Mouse (Mus musculus): ENCODE results near the gene Rnf34. TPM values are rescaled to one million over a fixed set of nuclear protein-coding genes. Genes with fewer than 3 reads are reported as not detected.
A peak's percentile ranks its signal among the peaks of the same experiment; 100 is the strongest.

Rnf34 gene
- total RNA-seq, 1 experiment: 26.1 TPM

DNA sequence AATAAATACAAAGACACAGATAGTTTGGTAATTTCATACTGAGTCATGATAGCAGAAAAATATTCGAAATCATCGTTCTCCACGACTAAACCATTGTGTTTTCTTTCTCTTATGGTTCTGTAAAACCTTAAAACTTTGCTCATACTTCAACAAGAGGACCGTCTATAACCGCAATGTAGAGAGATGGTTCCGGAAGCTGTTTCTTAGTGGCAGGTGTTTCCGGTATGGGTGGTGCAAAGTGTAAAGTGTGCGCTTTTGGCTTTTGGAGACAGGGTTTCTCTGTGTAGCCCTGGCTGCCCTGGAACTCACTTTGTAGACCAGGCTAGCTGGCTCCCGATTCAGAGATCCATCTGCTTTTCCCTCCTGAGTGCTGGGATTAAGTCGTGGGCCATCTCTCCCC, 17.3 kb upstream of the Rnf34 start:
- no peaks in the 10 kb centered on the region for H3K36me3 ChIP-seq (ENCODE audit: control insufficient read depth, insufficient read depth, low read length, poor library complexity, severe bottlenecking)
- in situ Hi-C loops (cut with MboI; ENCODE audit: low sequenced_read_pairs in 2 of 2, unreplicated experiment in 2 of 2): no loop called here
- H3K4me1 ChIP-seq (ENCODE audit: control insufficient read depth in 2 of 2, insufficient read depth in 2 of 2, low read length in 2 of 2, poor library complexity in 1 of 2): no peaks in the 10 kb centered on the region; a peak in 1 of 4 replicates
- H3K9me3 ChIP-seq (ENCODE audit: control insufficient read depth, insufficient read depth, low read depth, low read length): no peaks in the 10 kb centered on the region
- H3K27ac ChIP-seq (ENCODE audit: insufficient read depth, low read depth, low read length, poor library complexity, severe bottlenecking): no peak overlapping the region
- no peak overlapping the region for H3K9ac ChIP-seq (ENCODE audit: insufficient read depth, low read depth, low read length, poor library complexity, severe bottlenecking)
- no peak for DNase-seq (ENCODE audit: low read depth, low spot score)
- TF ChIP-seq ZC3H11A (IDR thresholded peaks at IDR 0.05; ENCODE audit: borderline replicate concordance, low read depth, low read length) (no peak), CHD2 (IDR thresholded peaks at IDR 0.05; ENCODE audit: low read depth, low read length) (no peak), ZNF384 (IDR thresholded peaks at IDR 0.05; ENCODE audit: low read depth, low read length) (no peak), MAFK (IDR thresholded peaks at IDR 0.05; ENCODE audit: insufficient read depth, low read depth, low read length) (no peak), HCFC1 (IDR thresholded peaks at IDR 0.05; ENCODE audit: borderline replicate concordance, insufficient read depth, low read length) (no peak)
- H3K4me3 ChIP-seq (ENCODE audit: insufficient read depth in 1 of 2, low read depth in 1 of 2, low read length in 2 of 2, poor library complexity in 1 of 2, severe bottlenecking in 1 of 2): no peak overlapping the region

DNA sequence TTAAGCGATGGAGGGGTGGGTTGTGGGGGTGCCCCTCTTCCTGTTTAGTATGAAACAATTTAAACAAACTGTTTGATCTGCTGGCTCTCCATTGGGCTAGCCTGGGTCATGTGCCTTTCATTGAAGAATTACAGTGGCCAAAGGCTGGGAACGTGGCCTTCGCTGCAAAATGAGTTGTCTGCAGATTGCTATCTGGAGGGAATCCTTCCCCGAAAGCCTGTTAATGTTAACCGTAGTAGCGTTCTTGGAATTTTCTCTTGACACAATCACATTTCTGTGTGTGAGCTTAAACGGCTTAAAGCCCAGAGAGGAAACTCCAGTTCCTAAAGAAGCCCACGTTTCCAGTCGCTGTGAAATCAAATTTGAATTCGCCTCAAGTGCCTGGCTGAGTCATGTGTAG, 16.9 kb upstream of the Rnf34 start:
- Histone ChIP-seq H3K36me3 (ENCODE audit: control insufficient read depth, insufficient read depth, low read length, poor library complexity, severe bottlenecking) (no peaks in the 10 kb centered on the region), H3K4me1 (ENCODE audit: control insufficient read depth in 2 of 2, insufficient read depth in 2 of 2, low read length in 2 of 2, poor library complexity in 1 of 2) (no peaks in the 10 kb centered on the region; a peak in 1 of 4 replicates), H3K9ac (ENCODE audit: insufficient read depth, low read depth, low read length, poor library complexity, severe bottlenecking) (peak overlapping the region; percentile 32; the same call in 1 of the 2 replicates), H3K4me3 (ENCODE audit: insufficient read depth in 1 of 2, low read depth in 1 of 2, low read length in 2 of 2, poor library complexity in 1 of 2, severe bottlenecking in 1 of 2) (no peak overlapping the region), H3K27ac (ENCODE audit: insufficient read depth, low read depth, low read length, poor library complexity, severe bottlenecking) (no peak overlapping the region), H3K9me3 (ENCODE audit: control insufficient read depth, insufficient read depth, low read depth, low read length) (no peaks in the 10 kb centered on the region)
- in situ Hi-C loops (cut with MboI; ENCODE audit: low sequenced_read_pairs in 2 of 2, unreplicated experiment in 2 of 2): no loop called here
- DNase-seq (ENCODE audit: low read depth, low spot score): no peak
- TF ChIP-seq CHD2 (IDR thresholded peaks at IDR 0.05; ENCODE audit: low read depth, low read length) (no peak), MAFK (IDR thresholded peaks at IDR 0.05; ENCODE audit: insufficient read depth, low read depth, low read length) (no peak), ZC3H11A (IDR thresholded peaks at IDR 0.05; ENCODE audit: borderline replicate concordance, low read depth, low read length) (no peak), HCFC1 (IDR thresholded peaks at IDR 0.05; ENCODE audit: borderline replicate concordance, insufficient read depth, low read length) (no peak), ZNF384 (IDR thresholded peaks at IDR 0.05; ENCODE audit: low read depth, low read length) (no peak)

GRCm38 (mm10) chr5:122841126-122841525, 8.7 kb upstream of the Rnf34 start:
- Histone ChIP-seq H3K9me3 (ENCODE audit: control insufficient read depth, insufficient read depth, low read depth, low read length) (no peaks in the 10 kb centered on the region), H3K4me3 (ENCODE audit: insufficient read depth in 1 of 2, low read depth in 1 of 2, low read length in 2 of 2, poor library complexity in 1 of 2, severe bottlenecking in 1 of 2) (no peak overlapping the region), H3K4me1 (ENCODE audit: control insufficient read depth in 2 of 2, insufficient read depth in 2 of 2, low read length in 2 of 2, poor library complexity in 1 of 2) (no peaks in the 10 kb centered on the region), H3K9ac (ENCODE audit: insufficient read depth, low read depth, low read length, poor library complexity, severe bottlenecking) (no peak overlapping the region), H3K27ac (ENCODE audit: insufficient read depth, low read depth, low read length, poor library complexity, severe bottlenecking) (no peak overlapping the region), H3K36me3 (ENCODE audit: control insufficient read depth, insufficient read depth, low read length, poor library complexity, severe bottlenecking) (no peaks in the 10 kb centered on the region)
- DNase-seq (ENCODE audit: low read depth, low spot score): no peak
- in situ Hi-C loops (cut with MboI; ENCODE audit: low sequenced_read_pairs in 2 of 2, unreplicated experiment in 2 of 2): no loop called here
- TF ChIP-seq ZNF384 (IDR thresholded peaks at IDR 0.05; ENCODE audit: low read depth, low read length) (no peak), CHD2 (IDR thresholded peaks at IDR 0.05; ENCODE audit: low read depth, low read length) (no peak), MAFK (IDR thresholded peaks at IDR 0.05; ENCODE audit: insufficient read depth, low read depth, low read length) (no peak), HCFC1 (IDR thresholded peaks at IDR 0.05; ENCODE audit: borderline replicate concordance, insufficient read depth, low read length) (no peak)

DNA sequence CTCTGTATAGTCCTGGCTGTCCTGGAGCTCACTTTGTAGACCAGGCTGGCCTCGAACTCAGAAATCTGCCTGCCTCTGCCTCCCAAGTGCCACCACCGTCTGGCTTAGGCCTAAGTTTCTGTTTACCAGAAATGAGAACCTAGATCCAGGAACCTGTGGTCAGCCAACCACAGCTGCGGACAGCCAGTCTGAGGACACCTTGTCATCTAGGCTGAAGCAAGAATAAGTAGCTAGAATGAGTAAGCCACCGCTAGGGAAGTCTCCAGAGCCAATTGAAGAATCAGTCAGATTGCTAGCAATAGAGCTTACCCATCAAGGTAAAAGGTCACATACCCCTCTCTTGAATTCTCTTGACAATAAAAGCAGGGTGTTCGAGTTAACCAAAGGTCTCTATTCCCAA, 6.0 kb upstream of the Rnf34 start:
- Histone ChIP-seq H3K4me1 (ENCODE audit: control insufficient read depth in 2 of 2, insufficient read depth in 2 of 2, low read length in 2 of 2, poor library complexity in 1 of 2) (no peaks in the 10 kb centered on the region), H3K27ac (ENCODE audit: insufficient read depth, low read depth, low read length, poor library complexity, severe bottlenecking) (no peak overlapping the region), H3K9me3 (ENCODE audit: control insufficient read depth, insufficient read depth, low read depth, low read length) (no peaks in the 10 kb centered on the region), H3K36me3 (ENCODE audit: control insufficient read depth, insufficient read depth, low read length, poor library complexity, severe bottlenecking) (no peaks in the 10 kb centered on the region), H3K4me3 (ENCODE audit: insufficient read depth in 1 of 2, low read depth in 1 of 2, low read length in 2 of 2, poor library complexity in 1 of 2, severe bottlenecking in 1 of 2) (no peak overlapping the region), H3K9ac (ENCODE audit: insufficient read depth, low read depth, low read length, poor library complexity, severe bottlenecking) (no peak overlapping the region)
- no peak for DNase-seq (ENCODE audit: low read depth, low spot score)
- in situ Hi-C loops (cut with MboI; ENCODE audit: low sequenced_read_pairs in 2 of 2, unreplicated experiment in 2 of 2): no loop called here
- TF ChIP-seq ZC3H11A (IDR thresholded peaks at IDR 0.05; ENCODE audit: borderline replicate concordance, low read depth, low read length) (no peak), CHD2 (IDR thresholded peaks at IDR 0.05; ENCODE audit: low read depth, low read length) (no peak), MAFK (IDR thresholded peaks at IDR 0.05; ENCODE audit: insufficient read depth, low read depth, low read length) (no peak), HCFC1 (IDR thresholded peaks at IDR 0.05; ENCODE audit: borderline replicate concordance, insufficient read depth, low read length) (no peak), ZNF384 (IDR thresholded peaks at IDR 0.05; ENCODE audit: low read depth, low read length) (no peak)

All from ES-E14 (cell line).